Mouse (Mus musculus) frontal cortex, adult (tissue): ENCODE results near the gene B3gnt9.
A peak's percentile ranks its signal among the peaks of the same experiment; 100 is the strongest.
"Not testable (repeated sequence)": the region's sequence is repeated elsewhere in the genome, so short reads cannot be mapped to it uniquely, and the experiment has no call there.

ENCODE experiments used
- ATAC-seq: cut with Nextera tagmentation; 2 replicates; pipeline ENCODE4 v1.9.2; 2017; ENCODE audit warnings: mild to moderate bottlenecking, moderate library complexity, mixed read lengths; ENCODE audit not compliant: low TSS enrichment

B3gnt9 gene

GRCm38 (mm10) chr8:105259721-105260320 lies 4.9 kb upstream of the B3gnt9 start:
- ATAC-seq: peak; percentile 48

- peak; percentile 39 for ATAC-seq
These were observed 4.2 kb upstream of the B3gnt9 start for GRCm38 (mm10) chr8:105258911-105259720.

- no peak for ATAC-seq
These were observed 2.6 kb upstream of the B3gnt9 start for GRCm38 (mm10) chr8:105257318-105258114.

GRCm38 (mm10) chr8:105254152-105254965 lies 594 bp downstream of the B3gnt9 start:
- peak; percentile 81 for ATAC-seq

GRCm38 (mm10) chr8:105253766-105254151 lies 1.2 kb downstream of the B3gnt9 start:
- ATAC-seq: peak; percentile 25

- no peak for ATAC-seq
These were observed 2.0 kb downstream of the B3gnt9 start for GRCm38 (mm10) chr8:105252680-105253537.

- ATAC-seq: no peak
These were observed 3.0 kb downstream of the B3gnt9 start for GRCm38 (mm10) chr8:105251954-105252353.

- no peak for ATAC-seq
These were observed 13.9 kb downstream of the B3gnt9 start for GRCm38 (mm10) chr8:105241016-105241415.

GRCm38 (mm10) chr8:105237442-105238142 lies 17.4 kb downstream of the B3gnt9 start:
- ATAC-seq: no peak

GRCm38 (mm10) chr8:105235206-105235605 lies 19.7 kb downstream of the B3gnt9 start:
- no peak for ATAC-seq

- no peak for ATAC-seq
These were observed 21.6 kb downstream of the B3gnt9 start for GRCm38 (mm10) chr8:105233126-105233935.

GRCm38 (mm10) chr8:105232321-105232693 lies 22.6 kb downstream of the B3gnt9 start:
- not testable (repeated sequence) for ATAC-seq

GRCm38 (mm10) chr8:105231503-105232320 lies 23.2 kb downstream of the B3gnt9 start:
- ATAC-seq: no peak

GRCm38 (mm10) chr8:105225917-105226316 lies 29.0 kb downstream of the B3gnt9 start:
- no peak for ATAC-seq

GRCm38 (mm10) chr8:105225272-105225593 lies 29.7 kb downstream of the B3gnt9 start:
- ATAC-seq: no peak; the same call in 1 of the 2 replicates

GRCm38 (mm10) chr8:105224413-105225271 lies 30.3 kb downstream of the B3gnt9 start, which contains the start of gene D230025D16Rik:
D230025D16Rik (plus strand) TSS chr8:105225145.
- ATAC-seq: peak; percentile 97

GRCm38 (mm10) chr8:105223850-105224249 lies 31.1 kb downstream of the B3gnt9 start:
- no peak for ATAC-seq
